Mouse (Mus musculus): ENCODE measurements around the gene Arhgef10l.

DNA sequence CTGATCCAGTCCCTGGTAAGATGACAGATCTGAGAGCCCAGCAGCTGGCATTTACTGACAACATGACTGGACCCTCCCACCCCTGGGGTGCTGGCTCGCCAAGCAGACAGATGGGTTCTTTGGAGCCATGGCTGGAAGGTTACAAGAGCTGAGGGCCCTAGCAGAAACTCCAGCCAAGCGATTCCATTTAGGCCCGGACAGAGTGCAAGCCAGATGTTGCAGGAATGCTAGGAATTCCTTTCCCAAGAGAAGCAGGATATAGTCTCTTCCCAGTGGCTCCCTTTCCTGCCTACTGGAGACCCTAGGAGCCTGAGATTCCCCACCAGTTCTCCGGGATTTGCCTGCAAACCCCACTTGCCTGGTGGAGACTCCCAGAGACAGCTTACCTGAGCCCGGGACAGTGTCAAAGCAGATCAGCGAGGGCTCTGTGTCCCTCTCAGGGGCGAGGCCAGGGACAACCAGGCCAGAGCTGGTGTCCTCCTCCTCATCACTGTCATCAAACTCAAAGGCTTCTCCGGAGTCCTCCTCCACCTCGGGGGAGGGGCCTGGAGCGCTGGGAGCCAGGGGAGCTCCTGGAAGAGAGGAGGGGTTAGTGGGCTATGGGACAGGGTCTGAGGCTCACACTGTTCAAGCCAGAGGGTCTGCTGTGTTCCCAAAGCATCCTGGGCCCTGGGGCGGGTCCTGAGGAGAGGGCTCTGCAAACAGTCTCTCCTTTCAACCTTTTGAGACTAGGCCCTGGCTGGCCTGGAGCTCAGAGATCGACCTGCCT is 54.8 kb downstream of the Arhgef10l start:
- TF ChIP-seq POLR2A (IDR thresholded peaks at IDR 0.05; ENCODE audit: insufficient read depth, low read depth, low read length) = no peak
- TF ChIP-seq CTCF (IDR thresholded peaks at IDR 0.05; ENCODE audit: insufficient read depth, low read depth, low read length) = no peak
